Mouse (Mus musculus): ENCODE measurements at regions not wholly inside any gene's neighbourhood (a gene's known extent, or its start where the extent isn't known, plus 50 kb on each side); places are given as distances from the start of the nearest gene placed in this dataset.
A peak's percentile ranks its signal among the peaks of the same experiment; 100 is the strongest.

DNA sequence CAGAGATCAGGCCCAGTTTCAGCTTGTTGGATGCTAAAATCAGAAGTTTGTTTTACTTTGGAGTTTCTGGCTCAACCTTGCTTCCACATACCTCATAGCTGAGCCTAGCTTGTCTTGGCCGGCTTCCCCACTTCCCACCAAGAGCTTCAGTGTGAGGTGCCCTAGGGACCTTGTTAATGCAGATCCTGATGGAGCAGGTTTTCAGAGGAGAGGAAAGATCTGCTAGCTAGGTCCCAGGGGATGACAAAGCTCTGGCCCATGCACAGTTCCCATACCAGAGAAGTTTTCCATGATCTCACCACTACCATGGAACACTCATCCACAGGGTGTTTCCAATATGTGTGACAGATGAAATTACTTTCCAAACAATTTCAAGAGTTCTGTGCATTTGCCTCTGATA, 131.9 kb upstream of the Stac start:
- DNase-seq: no peak

- DNase-seq: no peak
Observed at GRCm38 (mm10) chr9:111817461-111817860, 127.3 kb upstream of the Stac start.

- peak in 1 of 2 experiments; percentile 2 for DNase-seq
Observed at GRCm38 (mm10) chr9:111804931-111805330, 114.8 kb upstream of the Stac start.

- DNase-seq: no peak
Observed at GRCm38 (mm10) chr9:111801381-111801780, 111.2 kb upstream of the Stac start.

- no peak for DNase-seq
Observed at GRCm38 (mm10) chr9:111800869-111801268, 110.7 kb upstream of the Stac start.

GRCm38 (mm10) chr9:111778981-111779380, 88.8 kb upstream of the Stac start:
- DNase-seq: no peak

DNA sequence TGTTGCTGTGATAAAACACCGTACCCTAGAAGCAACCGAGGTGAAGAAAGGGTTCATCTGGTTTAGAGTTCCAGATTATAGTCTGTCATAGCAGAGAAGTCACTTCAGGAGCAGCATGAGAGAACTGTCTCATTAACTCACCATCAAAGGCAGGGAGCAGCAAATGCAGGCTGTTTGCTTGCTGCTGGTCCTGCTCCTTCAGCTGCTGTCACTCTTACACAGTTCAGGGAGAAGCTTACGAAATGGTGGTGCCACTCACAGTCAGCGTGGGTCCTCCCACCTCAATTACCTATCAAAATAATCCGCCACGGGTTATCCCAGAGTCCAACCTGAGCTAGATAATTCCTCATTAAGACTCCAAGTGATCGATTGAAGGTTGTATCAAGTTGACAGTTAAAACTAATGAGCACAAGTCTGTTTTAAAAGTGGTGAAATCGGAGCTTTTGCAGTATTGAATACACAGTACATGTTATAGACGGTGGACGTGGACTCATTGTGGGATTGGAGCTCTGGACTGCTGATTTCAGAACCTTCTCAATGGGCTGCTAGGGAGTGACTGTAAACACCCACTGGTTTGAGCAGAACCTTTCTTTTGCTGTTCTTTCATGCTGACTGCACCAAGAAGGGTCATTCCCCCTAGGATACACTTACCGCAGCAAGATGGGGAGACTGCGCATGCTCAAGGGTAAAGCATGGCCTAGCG, 87.4 kb upstream of the Stac start:
- no peak for DNase-seq

- no peak for DNase-seq
Observed at GRCm38 (mm10) chr9:111774229-111774628, 84.1 kb upstream of the Stac start.

GRCm38 (mm10) chr9:111762653-111763468, 72.7 kb upstream of the Stac start:
- DNase-seq: no peak

DNA sequence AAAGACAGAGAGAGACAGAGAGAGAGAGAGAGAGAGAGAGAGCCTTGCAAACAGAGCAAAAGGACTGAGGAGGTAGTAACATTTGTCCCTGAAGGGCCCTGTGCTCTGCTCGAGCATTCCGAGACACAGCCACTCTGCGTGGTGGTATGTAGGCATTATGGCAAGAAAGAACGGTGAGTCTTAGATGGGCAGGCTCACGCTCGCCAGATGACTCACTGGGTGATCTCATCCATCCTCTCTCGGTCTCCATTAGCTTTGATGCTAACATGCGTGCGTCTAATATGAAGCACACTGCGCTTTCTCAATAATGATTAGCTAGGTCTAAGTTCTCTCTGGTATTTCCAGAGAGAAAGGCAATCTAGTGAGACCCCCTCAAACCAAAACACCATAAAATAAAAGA, 65.1 kb upstream of the Stac start:
- DNase-seq: no peak

DNA sequence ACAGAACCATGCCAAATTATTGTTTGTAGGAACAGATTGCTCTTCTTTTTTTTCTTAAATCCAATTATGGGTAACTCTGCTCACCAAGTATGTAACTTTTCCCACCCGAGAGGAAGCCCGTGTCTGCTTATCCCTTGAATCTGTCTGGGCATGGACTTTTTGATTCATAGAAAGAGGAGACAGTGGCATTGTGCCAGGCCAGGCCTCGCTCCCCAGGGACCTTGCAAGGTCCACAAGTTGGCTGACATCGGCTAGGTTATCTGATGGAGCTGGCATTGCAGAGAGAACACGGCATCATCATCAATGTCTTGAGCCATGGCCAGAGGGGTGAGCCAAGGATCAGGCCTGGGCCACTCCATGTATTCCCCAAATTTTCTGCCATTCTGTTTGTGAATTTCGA, 56.0 kb upstream of the Stac start:
- DNase-seq: no peak

- DNase-seq: no peak
Observed at GRCm38 (mm10) chr9:111745206-111745605, 55.1 kb upstream of the Stac start.

Measured in kidney, adult 8-10 months (tissue).